Mouse (Mus musculus): ENCODE measurements at regions not wholly inside any gene's neighbourhood (a gene's known extent, or its start where the extent isn't known, plus 50 kb on each side); places are given as distances from the start of the nearest gene placed in this dataset.

- no peak for DNase-seq
Measured at GRCm38 (mm10) chr10:98311403-98311802, 584.8 kb upstream of the C030005K15Rik start.

GRCm38 (mm10) chr10:98318416-98318815 lies 591.9 kb upstream of the C030005K15Rik start:
- DNase-seq, result no peak

- no peak for DNase-seq
Measured at GRCm38 (mm10) chr10:98323846-98324245, 590.4 kb upstream of the Atp2b1 start.

DNA sequence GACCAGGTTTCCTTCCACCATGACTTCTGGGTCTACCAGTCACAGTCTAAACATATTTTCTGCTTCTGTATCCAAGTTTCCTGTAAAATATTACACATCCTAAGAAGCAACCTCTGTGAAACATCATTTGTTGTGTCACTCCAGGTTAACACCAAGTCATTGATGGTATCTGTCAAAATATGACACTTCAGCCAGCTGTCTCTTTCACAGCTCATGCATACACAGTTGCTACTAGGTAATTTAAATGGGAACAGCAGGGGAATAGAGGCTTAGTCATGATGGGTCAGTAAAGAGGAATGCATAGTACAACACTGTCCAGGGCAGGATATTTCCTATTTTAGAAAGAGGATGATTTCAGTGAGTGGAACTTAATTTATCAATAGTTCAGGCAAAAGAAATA lies 589.6 kb upstream of the Atp2b1 start:
- no peak for DNase-seq

DNA sequence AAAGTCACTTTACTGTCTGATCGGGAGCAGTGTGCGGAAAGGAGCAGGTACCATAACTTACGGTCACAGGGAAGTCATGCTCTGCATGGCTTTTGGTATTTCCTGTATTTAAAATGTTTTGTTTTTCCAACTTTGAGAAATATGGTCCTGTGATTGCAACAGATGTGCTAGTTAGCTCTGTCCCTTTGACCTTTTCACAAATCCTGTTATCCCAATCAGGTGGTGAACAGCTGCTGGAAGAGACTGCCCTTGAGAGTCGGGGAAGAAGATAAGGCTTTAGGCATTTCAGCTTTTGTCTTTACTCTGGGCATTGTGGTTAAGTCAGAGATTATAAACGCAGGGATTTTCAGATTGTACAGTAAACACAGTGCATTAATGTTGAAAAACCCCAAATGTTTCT lies 588.5 kb upstream of the Atp2b1 start:
- DNase-seq, result no peak

- no peak for DNase-seq
Measured at GRCm38 (mm10) chr10:98332682-98333081, 581.5 kb upstream of the Atp2b1 start.

DNA sequence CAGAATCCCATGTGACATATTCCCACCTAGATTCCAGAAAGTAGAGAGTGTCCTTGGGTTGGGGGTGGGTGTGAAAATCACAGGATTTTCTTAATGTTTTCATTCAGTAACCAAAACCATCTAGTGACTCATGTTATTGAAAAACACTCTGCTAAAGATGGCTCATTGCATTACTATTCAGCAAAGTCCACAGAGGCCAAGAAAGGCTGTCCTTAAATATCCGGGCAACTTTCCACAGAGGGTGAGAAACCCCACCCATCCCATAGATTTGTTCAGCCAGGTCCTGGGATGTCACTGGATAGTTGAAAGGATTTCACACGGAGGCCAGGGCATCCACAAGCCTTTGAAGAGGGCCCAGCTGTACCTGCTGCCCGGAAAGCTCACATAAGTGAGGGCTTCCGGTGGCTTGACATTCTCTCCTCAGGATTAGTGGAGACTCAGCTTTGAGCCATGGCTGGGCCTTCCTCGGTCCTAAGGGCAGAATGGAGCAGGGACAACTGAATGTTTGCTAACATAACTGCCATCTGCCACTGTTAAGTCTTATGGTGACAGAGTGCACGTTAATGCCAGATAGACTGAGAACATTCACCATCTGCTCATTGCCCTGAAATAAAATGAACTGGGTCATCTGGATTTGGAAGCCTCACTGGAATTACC lies 580.7 kb upstream of the Atp2b1 start:
- no peak for DNase-seq

DNA sequence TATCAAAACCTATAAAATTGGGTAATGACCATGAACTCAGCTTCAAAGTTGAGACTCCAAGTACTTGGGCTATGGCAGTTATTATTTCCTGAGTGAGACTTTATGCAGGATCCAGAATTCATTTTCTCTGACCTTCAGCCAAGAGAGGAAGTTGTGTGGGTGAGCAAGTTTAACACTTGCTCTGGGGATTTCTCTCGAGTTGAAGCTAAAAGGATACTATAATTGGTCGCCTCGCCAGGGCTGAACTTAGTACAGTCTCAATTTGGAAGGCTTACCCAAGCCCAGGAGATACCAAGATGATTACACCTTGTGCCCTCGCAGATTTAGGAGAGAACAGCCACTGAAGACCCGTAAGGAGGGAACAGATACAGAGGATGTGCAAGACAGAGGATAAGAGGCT lies 570.4 kb upstream of the Atp2b1 start:
- no peak for DNase-seq

DNA sequence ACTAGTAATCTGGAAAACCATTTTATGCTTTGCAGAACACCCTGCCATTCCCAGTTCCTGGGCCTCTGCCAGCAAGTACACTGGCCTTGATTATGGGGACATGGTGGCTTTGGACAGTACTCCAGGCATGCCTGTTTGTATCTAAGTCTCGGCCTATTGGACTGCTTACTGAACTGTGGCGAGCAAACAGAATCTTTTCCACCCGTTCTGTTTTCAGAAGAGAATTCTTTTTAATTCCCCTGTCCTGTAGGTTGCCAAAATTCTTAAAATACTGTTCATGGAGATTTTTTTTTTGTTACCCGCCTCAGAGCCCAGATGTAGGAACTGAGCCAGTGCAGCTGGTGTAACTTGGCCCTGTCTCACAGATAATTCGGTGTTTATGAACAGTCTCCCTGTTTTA lies 564.7 kb upstream of the Atp2b1 start:
- DNase-seq, result peak; percentile 37

GRCm38 (mm10) chr10:98350318-98350926 lies 563.8 kb upstream of the Atp2b1 start:
- DNase-seq, result no peak

DNA sequence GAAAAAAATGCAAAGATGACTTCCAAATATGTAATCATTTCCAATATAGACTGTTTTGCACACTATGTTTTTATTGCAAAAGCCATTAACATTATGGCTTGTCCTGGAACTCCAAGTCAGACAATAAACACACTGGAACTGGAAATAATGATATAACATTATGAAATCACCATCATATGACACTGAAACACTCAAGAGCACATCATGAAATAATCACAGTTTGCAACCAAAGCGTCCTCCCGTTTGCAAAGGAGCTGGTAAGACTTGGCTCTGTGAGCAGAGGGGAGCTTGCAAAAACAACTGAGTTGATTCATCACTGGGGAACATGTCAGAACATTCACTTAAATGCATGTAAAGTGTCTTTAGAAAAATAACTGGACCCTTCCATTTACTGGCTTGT lies 562.1 kb upstream of the Atp2b1 start:
- no peak for DNase-seq

DNA sequence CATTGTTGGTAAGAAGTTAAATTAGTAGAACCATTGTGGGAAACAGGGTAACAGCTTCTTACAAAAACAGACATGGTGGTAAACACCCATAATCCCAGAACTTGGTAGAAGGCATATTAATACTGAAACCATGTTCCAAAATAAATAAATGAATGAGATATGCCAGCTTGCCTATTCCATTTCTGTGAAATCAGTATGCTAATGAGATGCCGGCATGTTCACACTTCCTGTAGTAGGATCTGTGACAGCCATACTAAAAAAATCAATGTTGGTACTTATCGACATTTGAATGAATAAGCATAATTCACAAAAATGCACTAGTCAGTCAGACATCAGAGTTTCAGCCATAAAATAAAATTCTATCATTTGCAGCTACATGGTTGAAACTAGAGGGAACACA lies 559.7 kb upstream of the Atp2b1 start:
- no peak for DNase-seq

GRCm38 (mm10) chr10:98364604-98365003 lies 549.6 kb upstream of the Atp2b1 start:
- no peak for DNase-seq

DNA sequence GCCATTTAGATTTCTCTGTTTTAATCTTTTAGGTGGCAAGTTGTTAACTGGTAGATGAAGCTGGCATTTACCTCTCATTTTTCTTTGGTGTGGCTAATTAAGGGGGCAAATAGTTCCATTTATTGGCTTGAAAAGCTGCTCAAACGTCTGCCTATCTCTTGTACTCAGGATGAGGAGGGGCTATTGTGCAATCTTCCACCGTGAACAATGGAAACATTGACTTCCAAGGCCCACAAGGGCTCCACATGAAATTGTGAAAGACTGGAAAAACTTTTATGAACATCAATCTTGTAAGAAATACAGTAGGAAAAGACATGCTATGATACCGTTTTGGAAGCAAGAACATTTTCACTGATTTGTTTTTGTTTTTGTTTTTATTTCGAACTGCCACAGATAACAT lies 541.6 kb upstream of the Atp2b1 start:
- DNase-seq, result no peak

DNA sequence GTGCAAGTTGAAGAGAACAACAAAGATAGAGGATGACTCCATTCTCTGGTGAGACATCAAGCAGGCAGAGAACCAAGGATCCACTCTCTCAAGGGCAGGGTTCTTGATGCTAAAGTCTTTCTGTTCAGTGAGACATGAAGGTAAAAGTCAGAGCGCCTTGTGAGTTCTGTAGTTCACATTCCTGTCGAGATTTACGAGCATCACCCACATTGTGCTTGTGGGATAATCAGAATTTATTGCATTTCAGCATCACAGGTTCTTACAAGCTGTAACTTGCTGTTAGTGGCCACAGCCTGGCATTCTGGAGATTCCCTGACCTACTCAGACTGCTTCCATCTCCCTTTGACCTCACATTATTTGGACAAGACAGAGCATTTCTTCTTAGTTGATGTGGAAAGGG lies 540.9 kb upstream of the Atp2b1 start:
- DNase-seq, result no peak

DNA sequence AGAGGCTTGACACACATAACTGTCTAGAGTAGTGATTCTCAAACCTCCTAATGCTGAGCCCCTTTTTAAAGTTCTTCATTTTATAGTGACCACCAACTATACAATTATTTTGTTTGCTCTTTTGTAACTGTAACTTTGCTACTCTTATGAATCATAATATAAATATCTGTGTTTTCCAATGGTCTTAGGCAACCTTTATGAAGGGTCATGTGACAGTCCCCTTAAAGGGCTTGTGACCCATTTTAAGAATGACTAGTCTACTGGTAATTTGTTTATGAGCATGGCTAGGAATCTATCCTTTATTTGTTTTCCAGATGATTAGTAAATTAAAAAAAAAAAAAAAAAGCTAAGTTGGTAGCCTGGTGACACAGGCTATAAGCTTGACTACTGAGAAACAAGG lies 539.5 kb upstream of the Atp2b1 start:
- DNase-seq, result no peak

GRCm38 (mm10) chr10:98388543-98388942 lies 525.7 kb upstream of the Atp2b1 start:
- no peak for DNase-seq

GRCm38 (mm10) chr10:98399864-98400263 lies 514.3 kb upstream of the Atp2b1 start:
- DNase-seq, result no peak

DNA sequence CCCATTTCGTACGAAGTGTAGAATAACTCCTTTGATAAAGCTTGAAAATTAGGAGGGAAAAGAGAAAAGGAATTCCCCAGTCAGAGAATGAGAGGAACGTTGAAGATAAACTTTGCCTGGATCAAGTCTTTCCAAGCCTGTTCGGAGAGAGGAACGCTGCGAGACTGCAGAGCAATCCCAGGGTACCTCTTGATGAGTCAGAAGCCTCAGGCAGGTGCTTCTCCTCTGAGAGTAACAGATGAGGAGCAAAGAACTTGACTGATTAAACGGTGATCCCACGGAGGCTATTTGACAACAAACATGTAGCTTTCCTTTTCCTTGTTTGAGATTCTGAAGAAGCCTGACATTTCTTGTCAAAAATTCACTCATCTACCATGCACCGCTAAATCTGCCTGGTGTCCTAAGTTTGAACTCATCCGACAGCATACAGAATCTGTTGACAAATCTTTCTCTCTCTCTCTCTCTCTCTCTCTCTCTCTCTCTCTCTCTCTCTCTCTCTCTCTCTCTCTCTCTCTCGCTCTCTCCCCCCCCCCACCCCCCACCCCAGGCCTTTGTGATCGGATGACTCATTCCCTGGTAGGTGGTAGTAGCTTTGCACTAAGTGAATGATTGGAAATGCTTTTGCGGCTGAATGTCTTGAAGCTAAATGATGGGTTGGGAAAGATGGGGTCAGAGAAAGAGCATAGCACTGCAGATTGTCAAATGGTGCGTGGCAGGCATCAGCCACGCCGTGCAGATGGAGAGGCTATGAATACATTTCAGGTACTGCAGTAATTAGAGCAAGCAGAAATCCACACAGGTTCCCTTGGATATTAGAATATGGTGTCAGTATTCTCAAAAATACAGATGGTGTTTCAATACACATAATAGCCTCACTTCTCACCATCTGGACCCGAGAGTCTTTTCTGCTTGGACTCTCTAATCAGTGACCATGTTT lies 496.1 kb upstream of the Atp2b1 start:
- DNase-seq, result no peak

DNA sequence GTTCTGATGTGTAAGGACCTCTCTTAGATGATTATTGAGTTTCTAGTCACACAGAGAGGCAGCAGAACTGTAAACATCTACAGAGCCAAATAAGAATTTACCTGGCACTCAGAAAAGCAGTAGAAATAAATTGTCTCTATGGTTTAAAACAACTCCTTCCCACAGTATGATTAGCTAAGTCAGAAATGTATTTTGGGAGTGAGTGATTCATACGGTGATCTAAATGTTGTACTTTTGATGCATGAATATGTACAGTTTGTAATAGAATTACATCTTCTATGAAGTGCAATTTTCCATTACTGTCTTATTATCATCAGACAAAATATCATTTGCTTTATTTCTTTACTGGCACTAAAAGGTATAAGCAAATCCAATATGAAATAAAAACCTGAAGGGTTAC lies 489.8 kb upstream of the Atp2b1 start:
- DNase-seq, result no peak

- DNase-seq, result no peak
Measured at GRCm38 (mm10) chr10:98434974-98435373, 479.2 kb upstream of the Atp2b1 start.

- no peak for DNase-seq
Measured at GRCm38 (mm10) chr10:98461538-98461937, 452.7 kb upstream of the Atp2b1 start.

DNA sequence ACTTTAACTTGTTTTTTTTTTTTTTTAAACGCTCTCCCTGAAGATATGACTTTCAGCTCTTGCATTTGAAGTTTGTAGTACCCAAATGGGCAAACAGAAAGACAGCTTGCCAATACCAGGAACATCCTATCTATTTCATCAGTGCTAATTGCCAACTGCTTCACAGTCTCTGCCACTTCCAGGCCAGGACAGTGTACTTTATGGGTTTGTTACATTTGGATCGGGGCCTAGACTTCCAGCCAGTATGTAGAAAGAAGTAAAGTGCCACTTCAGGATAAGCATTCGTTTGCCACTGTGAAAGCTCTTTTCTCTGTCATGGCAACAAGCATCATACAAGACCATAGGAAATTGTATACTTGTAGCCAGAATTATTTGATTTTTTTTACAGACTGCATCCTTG lies 439.6 kb upstream of the Atp2b1 start:
- DNase-seq, result no peak

Data from right cerebral cortex, postnatal 25 days (tissue).